Mouse (Mus musculus): ENCODE results near the gene Gucy2c. TPM values are rescaled to one million over a fixed set of nuclear protein-coding genes. Genes with fewer than 3 reads are reported as not detected.

Gucy2c gene
- under 1 TPM; 0.53 to 0.57 TPM for total RNA-seq (2021)
- long read RNA-seq, partial matches to known transcripts = 1 of 2 reads
- long read RNA-seq, other reads (novel, unspliced or antisense) = 1 of 2 reads

GRCm38 (mm10) chr6:136781377-136781986 is at the start of gene Gucy2c:
Gene Gucy2c, minus strand, starts transcription at chr6:136781765.
- no peak for DNase-seq (ENCODE audit: low spot score in 2 of 2)

DNA sequence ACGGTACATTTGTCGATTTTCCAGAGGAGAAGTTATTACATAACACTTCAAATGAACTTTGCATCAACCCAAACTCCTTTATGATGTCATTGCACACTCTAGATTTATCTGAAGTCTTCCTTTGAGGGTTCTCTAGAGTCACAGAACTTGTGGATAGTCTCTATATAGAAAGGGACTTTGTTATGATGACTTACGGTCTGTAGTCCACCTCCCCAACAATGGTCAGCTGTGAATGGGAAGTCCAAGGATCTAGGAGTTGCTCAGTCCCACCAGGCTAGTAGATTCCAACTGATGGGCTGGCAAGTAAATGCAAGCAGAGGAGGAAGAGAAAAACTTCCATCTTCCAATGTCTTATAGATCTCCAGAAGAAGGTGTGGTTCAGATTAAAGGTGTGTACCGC is 47.1 kb upstream of the Gucy2c start:
- DNase-seq (ENCODE audit: low spot score in 2 of 2) = no peak

DNA sequence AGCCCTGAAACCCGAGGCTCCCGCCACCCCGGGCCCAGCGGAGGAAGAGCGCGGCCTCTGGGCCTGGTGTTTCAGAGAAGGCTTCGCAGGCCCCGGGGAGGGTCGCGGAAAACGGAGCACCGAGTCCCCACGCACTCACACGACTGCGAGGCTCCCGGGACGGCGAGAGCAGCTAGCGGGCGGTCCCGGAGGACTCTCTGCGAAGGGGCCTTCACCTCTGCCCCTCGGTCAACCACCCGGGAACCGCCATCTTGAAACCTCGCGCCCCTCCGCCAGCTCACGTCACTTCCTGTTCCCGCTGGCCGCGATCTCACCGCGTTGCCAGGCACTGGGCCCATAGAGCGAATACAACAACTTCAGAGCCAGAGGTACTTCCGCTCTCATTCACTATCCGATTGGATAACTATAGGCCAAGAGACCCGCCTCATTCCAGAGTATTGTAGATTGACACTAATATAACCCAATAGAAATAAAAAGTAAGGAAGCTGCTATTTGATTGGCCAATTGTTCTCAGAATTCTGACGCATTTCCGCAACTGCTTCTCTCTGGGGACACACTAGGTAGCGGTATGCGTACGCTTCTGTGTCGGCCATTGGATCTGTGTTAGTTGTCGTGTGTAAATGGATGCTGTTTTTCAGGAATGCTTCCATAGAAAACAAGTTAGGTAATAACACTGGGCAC is 46.5 kb upstream of the Gucy2c start, which contains the start of gene Wbp11:
Wbp11 (minus strand) TSS at position 353 of the 681 bp plus-strand sequence.
- peak; percentile 95 to 97 for DNase-seq (ENCODE audit: low spot score in 2 of 2)

- no peak for DNase-seq (ENCODE audit: low spot score in 2 of 2)
These were observed 45.9 kb upstream of the Gucy2c start, which contains the start of gene BC049715 for GRCm38 (mm10) chr6:136827516-136827880. Gene BC049715, plus strand, starts transcription at chr6:136827626.

DNA sequence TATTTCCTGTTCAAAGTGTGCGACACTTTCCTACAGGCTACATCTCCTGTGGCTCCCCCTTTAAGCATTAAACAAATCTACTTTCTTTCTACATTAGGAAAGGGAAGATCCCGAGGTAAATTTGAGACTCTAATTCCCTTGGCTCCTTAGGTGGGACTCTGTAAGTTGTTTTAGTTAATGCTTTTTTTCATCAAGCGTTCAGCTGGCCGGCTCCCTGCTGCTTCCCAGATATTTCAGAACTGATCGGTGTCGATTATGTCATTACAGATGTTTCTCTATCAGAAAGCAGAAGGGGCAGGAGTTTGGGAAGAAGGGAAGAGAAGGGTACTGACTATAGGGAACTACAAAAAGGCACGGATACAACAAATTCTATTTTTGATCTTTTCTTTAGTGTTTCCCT is 45.6 kb upstream of the Gucy2c start:
- no peak for DNase-seq (ENCODE audit: low spot score in 2 of 2)

DNA sequence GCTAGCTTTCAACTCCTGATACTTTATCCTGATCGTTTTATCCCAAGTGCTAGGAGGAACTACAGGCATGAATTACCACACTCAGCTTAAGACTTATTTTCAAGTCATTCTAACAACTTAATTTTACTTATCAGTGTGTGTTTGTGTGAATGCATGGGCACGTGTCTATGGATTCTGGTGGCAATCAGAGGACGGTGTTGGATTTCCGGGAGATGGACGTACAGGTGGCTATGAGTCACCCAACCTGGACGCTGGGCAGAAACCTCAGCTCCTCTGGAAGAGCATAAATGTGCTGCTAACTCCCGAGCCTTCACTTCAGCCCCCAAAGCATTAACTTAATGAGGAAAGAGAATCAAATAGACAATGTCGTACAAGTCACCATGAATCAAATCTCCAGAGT is 43.4 kb upstream of the Gucy2c start:
- DNase-seq (ENCODE audit: low spot score in 2 of 2) = no peak

- DNase-seq (ENCODE audit: low spot score in 2 of 2) = no peak
These were observed 39.5 kb upstream of the Gucy2c start for GRCm38 (mm10) chr6:136821086-136821485.

GRCm38 (mm10) chr6:136820381-136820780 is 38.8 kb upstream of the Gucy2c start:
- DNase-seq (ENCODE audit: low spot score in 2 of 2) = no peak

GRCm38 (mm10) chr6:136817549-136817948 is 36.0 kb upstream of the Gucy2c start:
- peak; percentile 89 to 94 for DNase-seq (ENCODE audit: low spot score in 2 of 2)

- DNase-seq (ENCODE audit: low spot score in 2 of 2) = no peak
These were observed 35.3 kb upstream of the Gucy2c start for GRCm38 (mm10) chr6:136816826-136817225.

DNA sequence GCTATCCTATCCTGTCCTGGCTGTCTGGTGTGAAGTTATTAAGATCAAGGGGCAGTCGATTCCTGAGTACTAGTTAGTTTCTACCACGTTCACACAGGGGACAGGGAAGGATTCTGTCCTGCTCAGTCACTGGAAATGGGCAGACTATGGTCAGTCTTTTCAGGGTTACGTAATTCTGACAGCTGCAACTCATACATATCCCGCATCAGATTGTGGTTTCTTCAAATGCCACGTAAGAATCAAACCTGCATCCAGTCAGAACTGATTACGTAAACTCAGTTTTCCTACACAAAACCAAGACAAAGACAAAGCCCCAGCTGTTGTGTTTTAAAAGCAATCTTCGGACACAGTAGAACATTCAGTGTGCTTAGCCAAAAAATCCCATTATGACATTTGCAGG is 33.8 kb upstream of the Gucy2c start:
- DNase-seq (ENCODE audit: low spot score in 2 of 2) = no peak

GRCm38 (mm10) chr6:136813117-136813516 is 31.6 kb upstream of the Gucy2c start:
- no peak for DNase-seq (ENCODE audit: low spot score in 2 of 2)

- DNase-seq (ENCODE audit: low spot score in 2 of 2) = no peak
These were observed 29.6 kb upstream of the Gucy2c start for GRCm38 (mm10) chr6:136811196-136811595.

GRCm38 (mm10) chr6:136809673-136810072 is 28.1 kb upstream of the Gucy2c start:
- no peak for DNase-seq (ENCODE audit: low spot score in 2 of 2)

- peak in 1 of 2 experiments; percentile 53 for DNase-seq (ENCODE audit: low spot score in 2 of 2)
These were observed 27.5 kb upstream of the Gucy2c start for GRCm38 (mm10) chr6:136809077-136809476.

- peak; percentile 54 to 57 for DNase-seq (ENCODE audit: low spot score in 2 of 2)
These were observed 27.1 kb upstream of the Gucy2c start for GRCm38 (mm10) chr6:136808631-136809046.

DNA sequence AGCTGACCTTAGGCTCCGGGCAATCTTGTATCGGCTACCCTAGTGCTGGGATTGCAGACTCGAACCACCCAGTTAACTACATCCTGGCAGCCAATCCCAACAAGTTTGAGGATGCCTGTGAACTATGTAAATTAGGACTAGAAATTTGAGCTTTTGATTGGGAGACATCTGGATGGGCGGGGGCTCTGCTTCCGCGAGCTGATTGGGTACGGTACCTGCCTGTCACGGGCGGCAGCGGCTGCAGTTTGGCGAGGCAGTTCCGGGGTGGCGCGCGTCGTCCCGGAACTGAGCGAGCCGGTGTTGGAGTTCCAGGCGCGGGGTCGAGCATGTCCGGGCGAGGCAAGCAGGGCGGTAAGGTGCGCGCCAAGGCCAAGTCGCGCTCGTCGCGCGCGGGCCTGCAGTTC is 26.5 kb upstream of the Gucy2c start, which contains the start of gene H2afj:
H2afj (plus strand) TSS at position 231 of the 404 bp plus-strand sequence.
- peak; percentile 97 to 99 for DNase-seq (ENCODE audit: low spot score in 2 of 2)

DNA sequence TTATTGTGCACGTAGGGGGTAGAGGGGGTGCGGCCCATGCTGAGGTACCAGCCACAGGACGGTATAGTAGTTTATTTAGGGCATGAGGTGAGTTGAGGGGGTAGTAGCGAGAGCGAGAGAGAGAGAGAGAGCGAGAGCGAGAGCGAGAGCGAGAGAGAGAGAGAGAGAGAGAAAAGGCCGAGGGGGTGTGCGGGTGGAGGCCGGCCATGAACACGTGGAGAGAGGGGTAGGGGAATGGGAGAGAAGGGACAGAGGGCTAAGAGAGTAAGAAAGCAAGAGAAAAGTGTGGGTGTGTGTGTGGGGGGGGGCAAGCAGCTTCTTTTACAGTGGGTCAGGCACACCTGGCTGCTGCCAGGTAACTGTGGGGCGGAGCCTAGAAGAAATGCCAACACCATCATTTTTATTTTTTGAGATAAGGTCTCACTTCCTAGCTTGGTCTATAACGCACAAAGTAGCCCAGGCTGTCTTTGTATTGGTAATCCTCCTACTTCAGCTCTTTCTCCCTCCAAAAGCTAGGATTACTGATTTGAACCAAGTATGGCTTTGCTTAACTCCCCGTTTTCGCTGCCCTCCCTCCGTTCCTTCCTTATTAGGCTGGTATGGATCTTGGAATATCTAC is 25.9 kb upstream of the Gucy2c start:
- no peak for DNase-seq (ENCODE audit: low spot score in 2 of 2)

DNA sequence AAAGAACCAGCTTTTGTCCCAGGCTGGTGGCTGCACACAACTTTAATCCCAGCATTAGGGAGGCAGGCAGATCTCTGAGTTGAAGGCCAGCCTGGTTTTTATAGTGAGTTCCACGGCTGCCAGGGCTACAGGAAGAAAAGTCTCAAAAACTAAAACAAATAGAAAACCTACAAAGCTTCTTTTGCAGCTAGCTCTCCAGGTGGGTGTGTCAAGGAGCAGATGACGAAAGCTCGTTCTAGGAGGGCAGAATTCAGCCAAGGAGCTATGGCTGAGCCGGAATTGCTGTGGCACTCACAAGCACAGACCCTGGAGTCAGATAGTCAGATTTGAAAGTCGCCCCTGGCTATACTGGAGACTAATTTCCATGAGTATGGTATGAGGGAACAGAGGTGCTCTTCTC is 25.3 kb upstream of the Gucy2c start:
- no peak for DNase-seq (ENCODE audit: low spot score in 2 of 2)

GRCm38 (mm10) chr6:136805409-136805775 is 23.8 kb upstream of the Gucy2c start:
- no peak for DNase-seq (ENCODE audit: low spot score in 2 of 2)

DNA sequence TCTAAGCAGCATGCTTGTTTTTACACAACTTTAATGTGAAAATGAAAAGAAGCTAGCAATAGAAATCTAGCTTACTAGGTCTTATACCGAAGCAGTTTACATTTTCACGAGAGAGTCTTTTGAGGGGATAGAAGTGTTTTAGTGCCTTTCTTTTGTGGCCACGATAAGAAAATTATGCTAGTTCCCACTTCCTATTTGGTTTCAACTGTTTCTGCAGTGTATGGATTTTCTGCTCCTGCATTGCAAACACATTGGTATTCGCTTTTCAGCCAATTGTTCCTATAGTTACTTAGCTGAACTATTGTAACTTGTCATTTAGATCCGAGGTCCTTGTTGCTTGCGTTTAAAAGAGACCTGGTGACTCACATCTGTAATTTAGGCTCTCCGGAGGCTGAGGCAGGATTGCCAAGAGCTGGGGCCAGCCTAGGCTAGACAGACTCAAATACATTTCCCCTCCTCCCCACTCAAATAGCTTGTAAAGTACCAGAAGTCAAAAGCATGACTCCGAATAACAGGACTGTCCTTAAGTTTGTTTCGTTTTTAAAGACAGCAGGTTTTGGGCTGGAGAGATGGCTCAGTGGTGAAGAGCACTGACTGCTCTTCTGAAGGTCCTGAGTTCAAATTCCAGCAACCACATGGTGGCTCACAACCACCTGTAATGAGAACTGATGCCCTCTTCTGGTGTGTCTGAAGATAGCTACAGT is 23.3 kb upstream of the Gucy2c start:
- DNase-seq (ENCODE audit: low spot score in 2 of 2) = no peak

Data from layer of hippocampus, adult 18-20 months (tissue).